Mouse (Mus musculus): ENCODE results near the gene Adgra3. TPM values are rescaled to one million over a fixed set of nuclear protein-coding genes. Genes with fewer than 3 reads are reported as not detected.

The Adgra3 gene
- total and polyA plus RNA-seq, 2 experiments from 2014 or later: 9.1 to 42.1 TPM

DNA sequence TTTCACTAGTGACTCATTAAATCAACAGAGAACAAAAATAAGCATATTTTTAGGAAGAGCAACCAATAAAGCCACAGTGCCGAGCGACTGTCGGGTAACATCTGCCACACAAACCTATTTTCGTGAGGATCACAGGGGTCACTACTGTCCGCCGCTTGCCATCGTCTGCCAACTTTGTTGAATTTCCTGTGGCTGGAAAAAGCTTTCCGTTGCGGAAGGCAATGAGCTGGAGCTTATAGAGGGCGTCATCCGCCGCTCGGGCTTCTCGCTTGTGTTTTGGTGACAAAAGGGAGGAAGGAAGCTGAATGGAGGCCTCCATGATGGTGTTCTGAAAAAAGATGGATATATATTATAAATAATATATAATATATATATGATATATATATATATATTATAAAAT lies 79.6 kb downstream of the Adgra3 start:
- DNase-seq (no peak), ATAC-seq (no peak)
- 89% methylated on average over 14 of the region's 14 CpGs for WGBS
- Histone ChIP-seq H3K27ac (ENCODE audit: low read depth, low read length) (no peak overlapping the region), H3K4me3 (ENCODE audit: low read depth, low read length) (no peak overlapping the region), H3K27me3 (ENCODE audit: insufficient read depth, low read length) (no peaks in the 10 kb centered on the region), H3K4me1 (ENCODE audit: insufficient read depth) (no peaks in the 10 kb centered on the region; the same call in 1 of the 2 replicates), H3K36me3 (ENCODE audit: insufficient read depth) (peaks cover 4% of the 10 kb centered on the region), H3K9me3 (ENCODE audit: low read length) (no peaks in the 10 kb centered on the region), H3K4me2 (ENCODE audit: low read depth) (no peak overlapping the region), H3K9ac (no peak overlapping the region)
- TF ChIP-seq CTCF (IDR thresholded peaks at IDR 0.05; ENCODE audit: low read depth): no peak

DNA sequence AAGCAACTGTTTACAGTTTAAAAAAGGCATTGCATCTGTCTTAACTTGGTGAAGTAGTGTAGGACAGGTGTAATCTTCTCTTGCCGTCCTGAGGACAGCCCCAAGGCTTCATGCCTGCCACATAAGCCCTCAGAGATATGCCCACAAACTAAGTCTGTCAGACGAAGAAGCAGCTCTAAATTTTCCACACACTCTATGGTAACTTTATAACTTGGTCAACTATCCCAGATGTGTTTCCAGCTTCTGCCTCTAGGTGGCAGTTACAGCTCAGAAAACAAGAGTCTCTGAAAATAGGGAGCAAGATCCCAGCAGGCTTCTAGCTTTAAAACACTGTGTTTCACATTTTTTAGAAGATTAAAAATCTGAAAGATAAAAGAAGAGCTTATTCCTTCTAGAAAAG lies 82.8 kb downstream of the Adgra3 start:
- WGBS: 55% methylated on average over 2 of the region's 2 CpGs
- peak; percentile 84 for ATAC-seq
- H3K36me3 ChIP-seq (ENCODE audit: insufficient read depth): peaks cover 6% of the 10 kb centered on the region

DNA sequence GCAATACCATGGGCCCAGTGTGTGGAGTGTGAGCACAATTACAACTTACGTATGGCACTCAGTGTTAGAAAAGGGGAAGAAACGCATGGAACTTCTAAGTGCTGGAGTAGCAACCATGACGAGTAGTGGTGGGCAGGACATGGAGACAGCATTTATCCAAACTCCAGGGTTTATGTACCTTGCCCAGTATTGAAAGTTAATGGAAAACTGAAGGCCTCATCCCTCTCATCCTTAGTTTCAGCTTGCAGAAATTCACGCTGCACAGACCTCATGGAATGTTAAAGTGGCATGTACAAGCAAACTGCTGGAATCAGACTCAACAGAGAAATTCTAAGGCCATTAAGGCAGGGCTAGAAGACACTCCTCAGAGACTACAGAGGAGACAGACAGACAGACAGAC lies 84.6 kb downstream of the Adgra3 start:
- Histone ChIP-seq H3K27ac (ENCODE audit: low read depth, low read length) (no peak overlapping the region), H3K27me3 (ENCODE audit: insufficient read depth, low read length) (no peaks in the 10 kb centered on the region), H3K4me1 (ENCODE audit: insufficient read depth) (no peaks in the 10 kb centered on the region), H3K9me3 (ENCODE audit: low read length) (no peaks in the 10 kb centered on the region), H3K4me2 (ENCODE audit: low read depth) (no peak overlapping the region), H3K36me3 (ENCODE audit: insufficient read depth) (peaks cover 6% of the 10 kb centered on the region), H3K9ac (no peak overlapping the region), H3K4me3 (ENCODE audit: low read depth, low read length) (no peak overlapping the region)
- 99% methylated on average over 4 of the region's 4 CpGs for WGBS
- ATAC-seq (no peak), DNase-seq (no peak)
- no peak for TF ChIP-seq CTCF (IDR thresholded peaks at IDR 0.05; ENCODE audit: low read depth)

More for the DNA sequence above, 82.8 kb downstream of the Adgra3 start:
- Histone ChIP-seq H3K9ac (no peak overlapping the region), H3K4me2 (ENCODE audit: low read depth) (no peak overlapping the region), H3K4me1 (ENCODE audit: insufficient read depth) (no peaks in the 10 kb centered on the region), H3K4me3 (ENCODE audit: low read depth, low read length) (no peak overlapping the region), H3K9me3 (ENCODE audit: low read length) (no peaks in the 10 kb centered on the region), H3K27me3 (ENCODE audit: insufficient read depth, low read length) (no peaks in the 10 kb centered on the region), H3K27ac (ENCODE audit: low read depth, low read length) (no peak overlapping the region)
- TF ChIP-seq CTCF (IDR thresholded peaks at IDR 0.05; ENCODE audit: low read depth): peak; percentile 87
- peak; percentile 90 for DNase-seq

DNA sequence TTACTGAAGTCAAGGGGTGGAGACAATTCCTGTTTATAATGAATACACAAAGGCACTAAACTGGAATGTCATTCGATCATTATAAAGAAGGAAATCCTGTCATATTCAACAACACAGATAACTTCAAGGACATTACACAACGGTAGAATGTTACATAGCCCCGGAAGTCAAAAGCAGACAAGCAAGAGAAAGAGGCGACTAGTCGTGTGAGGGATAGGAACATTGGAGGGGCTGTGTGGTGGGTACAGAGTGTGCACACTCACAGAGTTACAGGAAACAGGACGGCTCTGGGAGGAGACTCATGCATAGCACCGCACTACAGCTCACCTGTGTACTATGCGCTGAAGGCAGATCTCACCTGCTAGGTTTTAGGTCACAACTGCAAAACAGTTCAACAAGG lies 89.1 kb downstream of the Adgra3 start:
- Histone ChIP-seq H3K9ac (no peak overlapping the region), H3K27me3 (ENCODE audit: insufficient read depth, low read length) (no peaks in the 10 kb centered on the region), H3K27ac (ENCODE audit: low read depth, low read length) (no peak overlapping the region), H3K4me2 (ENCODE audit: low read depth) (no peak overlapping the region), H3K4me1 (ENCODE audit: insufficient read depth) (no peaks in the 10 kb centered on the region), H3K4me3 (ENCODE audit: low read depth, low read length) (no peak overlapping the region), H3K9me3 (ENCODE audit: low read length) (no peaks in the 10 kb centered on the region), H3K36me3 (ENCODE audit: insufficient read depth) (peaks cover 8% of the 10 kb centered on the region)
- DNase-seq: no peak
- WGBS: 92% methylated on average over 8 of the region's 8 CpGs
- no peak for ATAC-seq
- no peak for TF ChIP-seq CTCF (IDR thresholded peaks at IDR 0.05; ENCODE audit: low read depth)

DNA sequence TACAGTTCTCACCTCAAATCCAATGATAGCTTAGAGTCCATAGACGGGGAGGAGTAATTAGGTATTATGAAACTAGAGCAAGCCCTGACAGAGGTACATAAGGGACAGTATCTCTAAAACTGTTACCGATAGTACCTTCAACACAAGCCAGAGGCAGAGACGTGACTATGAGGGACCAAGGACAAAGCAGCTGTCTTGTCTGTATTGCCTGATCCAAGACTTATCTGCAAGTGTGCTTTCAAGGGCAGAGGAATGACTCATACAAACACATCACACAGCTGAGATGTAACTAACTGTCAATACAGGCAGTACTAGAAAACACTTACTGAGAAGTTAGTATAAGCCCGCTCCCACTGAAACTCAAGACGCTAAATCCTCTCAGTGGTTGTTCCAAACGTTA lies 91.1 kb downstream of the Adgra3 start:
- Histone ChIP-seq H3K36me3 (ENCODE audit: insufficient read depth) (peaks cover 12% of the 10 kb centered on the region), H3K4me3 (ENCODE audit: low read depth, low read length) (no peak overlapping the region), H3K4me1 (ENCODE audit: insufficient read depth) (no peaks in the 10 kb centered on the region), H3K9me3 (ENCODE audit: low read length) (no peaks in the 10 kb centered on the region), H3K4me2 (ENCODE audit: low read depth) (no peak overlapping the region), H3K9ac (no peak overlapping the region), H3K27ac (ENCODE audit: low read depth, low read length) (no peak overlapping the region), H3K27me3 (ENCODE audit: insufficient read depth, low read length) (no peaks in the 10 kb centered on the region)
- ATAC-seq (no peak), DNase-seq (no peak)
- 92% methylated on average over 6 of the region's 6 CpGs for WGBS
- TF ChIP-seq CTCF (IDR thresholded peaks at IDR 0.05; ENCODE audit: low read depth): no peak

DNA sequence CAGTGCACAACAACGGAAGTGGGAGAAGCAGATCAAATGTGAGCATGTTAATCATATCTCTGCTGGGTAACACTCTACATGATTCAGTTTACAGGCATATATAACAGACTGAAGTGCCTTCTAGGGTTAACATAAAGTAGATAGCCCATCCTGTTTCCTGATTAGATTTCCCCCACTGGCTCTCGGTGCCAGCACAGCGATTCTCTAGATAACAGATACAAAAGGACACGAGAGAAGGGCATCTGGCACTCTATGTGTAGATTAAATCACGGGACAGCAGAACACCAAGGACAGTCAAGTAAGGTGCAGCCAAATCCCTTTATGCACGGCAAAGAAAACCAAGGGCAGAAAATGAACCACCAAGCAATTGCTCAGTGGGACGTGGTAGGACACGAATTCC lies 93.0 kb downstream of the Adgra3 start:
- H3K9me3 ChIP-seq (ENCODE audit: low read length): no peaks in the 10 kb centered on the region
- no peak for DNase-seq
- peaks cover 16% of the 10 kb centered on the region for H3K36me3 ChIP-seq (ENCODE audit: insufficient read depth)
- H3K4me3 ChIP-seq (ENCODE audit: low read depth, low read length): no peak overlapping the region
- no peak overlapping the region for H3K27ac ChIP-seq (ENCODE audit: low read depth, low read length)
- H3K4me1 ChIP-seq (ENCODE audit: insufficient read depth): no peaks in the 10 kb centered on the region
- no peak for ATAC-seq
- H3K4me2 ChIP-seq (ENCODE audit: low read depth): no peak overlapping the region
- no peak for TF ChIP-seq CTCF (IDR thresholded peaks at IDR 0.05; ENCODE audit: low read depth)
- no peak overlapping the region for H3K9ac ChIP-seq
- 79% methylated on average over 8 of the region's 8 CpGs for WGBS
- no peaks in the 10 kb centered on the region for H3K27me3 ChIP-seq (ENCODE audit: insufficient read depth, low read length)

DNA sequence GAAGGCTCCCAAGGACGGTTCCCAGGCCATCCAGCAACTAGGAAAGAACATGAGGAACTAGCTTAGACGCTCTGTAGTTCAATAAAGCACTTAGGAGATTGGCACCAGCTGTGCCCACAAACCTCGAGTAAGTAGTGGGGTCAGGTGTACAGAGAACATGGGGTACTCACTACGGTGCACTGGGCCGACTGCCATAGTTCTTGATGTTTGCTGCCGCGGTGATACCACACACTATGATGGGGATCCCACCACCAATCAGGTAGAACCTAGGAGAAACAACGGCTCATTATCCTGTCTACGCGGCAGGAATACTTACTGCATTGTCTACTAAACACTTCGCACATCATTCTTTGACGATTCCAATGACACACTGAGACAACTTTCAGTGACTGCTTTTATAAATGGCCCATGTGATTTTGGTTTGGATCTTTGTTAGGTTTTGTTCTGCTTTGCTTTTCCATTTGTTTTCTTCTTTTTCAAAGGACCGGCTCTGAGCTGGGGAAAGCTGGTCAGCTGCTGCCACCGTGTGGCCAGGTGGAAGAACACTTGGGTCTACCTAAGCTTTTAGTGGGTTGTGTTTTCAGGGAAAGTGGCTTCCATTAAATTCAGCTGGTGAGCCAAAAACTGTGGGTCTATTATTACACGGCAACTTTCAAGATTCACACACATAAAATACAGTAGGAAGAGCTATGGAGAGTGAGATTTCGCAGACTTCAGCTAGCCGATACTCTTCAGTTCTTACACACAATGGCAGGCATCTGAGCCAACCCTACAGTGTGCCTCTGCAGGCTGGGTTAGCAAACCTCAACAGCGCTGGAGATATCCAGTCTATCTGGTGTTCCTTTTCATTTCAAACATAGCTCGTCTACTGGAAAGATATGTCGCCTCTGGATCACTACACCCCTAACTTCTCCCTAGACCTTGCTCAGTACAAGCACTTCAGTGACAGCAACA lies 97.1 kb downstream of the Adgra3 start:
- TF ChIP-seq CTCF (IDR thresholded peaks at IDR 0.05; ENCODE audit: low read depth): peak; percentile 88
- H3K27me3 ChIP-seq (ENCODE audit: insufficient read depth, low read length): no peaks in the 10 kb centered on the region
- WGBS: 76% methylated on average over 20 of the region's 20 CpGs

More for the DNA sequence above, 97.1 kb downstream of the Adgra3 start:
- H3K4me3 ChIP-seq (ENCODE audit: low read depth, low read length): no peak overlapping the region
- peaks cover 20% of the 10 kb centered on the region for H3K36me3 ChIP-seq (ENCODE audit: insufficient read depth)
- H3K9me3 ChIP-seq (ENCODE audit: low read length): no peaks in the 10 kb centered on the region
- no peak overlapping the region for H3K27ac ChIP-seq (ENCODE audit: low read depth, low read length)
- no peak overlapping the region for H3K9ac ChIP-seq
- H3K4me2 ChIP-seq (ENCODE audit: low read depth): no peak overlapping the region
- ATAC-seq (peak; percentile 89), DNase-seq (peak; percentile 83)
- H3K4me1 ChIP-seq (ENCODE audit: insufficient read depth): no peaks in the 10 kb centered on the region
